Mouse (Mus musculus): Measurements from ENCODE around the gene Pip4k2b. TPM values are rescaled to one million over a fixed set of nuclear protein-coding genes. Genes with fewer than 3 reads are reported as not detected.

Pip4k2b gene
- total and polyA plus RNA-seq, 2 experiments from 2014 or later, result 5.2 to 166 TPM

GRCm38 (mm10) chr11:97701581-97702392 lies 42.7 kb downstream of the Pip4k2b start:
- H3K9ac ChIP-seq (replicated peaks; ENCODE audit: low read length, poor library complexity, severe bottlenecking), result 0 out of 2 replicates have a peak overlapping the region, but pooled peaks have one; percentile 4
- DNase-seq (ENCODE audit: low spot score) (no peak), ATAC-seq (ENCODE audit: low FRiP score) (no peak)
- peak overlapping the region; percentile 81 for H3K27ac ChIP-seq (ENCODE audit: low read depth, low read length)
- WGBS, result 40% methylated on average over 15 of the region's 15 CpGs
- peaks cover 15% of the 10 kb centered on the region for H3K4me1 ChIP-seq (ENCODE audit: insufficient read depth, low read length)
- H3K9me3 ChIP-seq (ENCODE audit: low read length), result no peaks in the 10 kb centered on the region
- peak overlapping the region; percentile 83 for H3K4me2 ChIP-seq (ENCODE audit: low read depth, low read length, poor library complexity, severe bottlenecking)
- H3K36me3 ChIP-seq (ENCODE audit: insufficient read depth, low read length), result peaks cover 9% of the 10 kb centered on the region
- no peak for TF ChIP-seq CTCF (IDR thresholded peaks at IDR 0.05)
- H3K27me3 ChIP-seq (ENCODE audit: insufficient read depth, low read length), result no peaks in the 10 kb centered on the region
- peak overlapping the region; percentile 83; the same call in 1 of the 2 replicates for H3K4me3 ChIP-seq (ENCODE audit: low read depth, low read length)

GRCm38 (mm10) chr11:97700746-97701580 lies 43.5 kb downstream of the Pip4k2b start:
- H3K4me1 ChIP-seq (ENCODE audit: insufficient read depth, low read length), result peaks cover 23% of the 10 kb centered on the region

GRCm38 (mm10) chr11:97700003-97700745 lies 44.3 kb downstream of the Pip4k2b start, which contains the start of gene Pcgf2:
Gene Pcgf2 (minus strand): TSS chr11:97700497.
- Histone ChIP-seq H3K4me2 (ENCODE audit: low read depth, low read length, poor library complexity, severe bottlenecking) (peak within 1 kb of the TSS; percentile 83), H3K36me3 (ENCODE audit: insufficient read depth, low read length) (no peaks in the 10 kb centered on the region), H3K9me3 (ENCODE audit: low read length) (no peaks in the 10 kb centered on the region), H3K27ac (ENCODE audit: low read depth, low read length) (peak within 1 kb of the TSS; percentile 98), H3K9ac (replicated peaks; ENCODE audit: low read length, poor library complexity, severe bottlenecking) (peak within 1 kb of the TSS; percentile 98), H3K27me3 (ENCODE audit: insufficient read depth, low read length) (no peaks in the 10 kb centered on the region), H3K4me1 (ENCODE audit: insufficient read depth, low read length) (peaks cover 30% of the 10 kb centered on the region), H3K4me3 (ENCODE audit: low read depth, low read length) (peak within 1 kb of the TSS; percentile 83)
- no peak for TF ChIP-seq CTCF (IDR thresholded peaks at IDR 0.05)
- DNase-seq (ENCODE audit: low spot score), result peak; percentile 84
- under 1% methylated on average over 81 of the region's 85 CpGs for WGBS
- no peak for ATAC-seq (ENCODE audit: low FRiP score)

More at GRCm38 (mm10) chr11:97700746-97701580, 43.5 kb downstream of the Pip4k2b start:
- H3K4me3 ChIP-seq (ENCODE audit: low read depth, low read length), result peak overlapping the region; percentile 83
- peaks cover under 1% of the 10 kb centered on the region; the same call in 1 of the 2 replicates for H3K36me3 ChIP-seq (ENCODE audit: insufficient read depth, low read length)
- no peaks in the 10 kb centered on the region for H3K27me3 ChIP-seq (ENCODE audit: insufficient read depth, low read length)
- H3K9ac ChIP-seq (replicated peaks; ENCODE audit: low read length, poor library complexity, severe bottlenecking), result peak overlapping the region; percentile 98
- H3K4me2 ChIP-seq (ENCODE audit: low read depth, low read length, poor library complexity, severe bottlenecking), result peak overlapping the region; percentile 83
- DNase-seq (ENCODE audit: low spot score) (peak; percentile 44), ATAC-seq (ENCODE audit: low FRiP score) (no peak)
- WGBS, result 18% methylated on average over 30 of the region's 30 CpGs
- no peaks in the 10 kb centered on the region for H3K9me3 ChIP-seq (ENCODE audit: low read length)
- peak overlapping the region; percentile 98 for H3K27ac ChIP-seq (ENCODE audit: low read depth, low read length)
- no peak for TF ChIP-seq CTCF (IDR thresholded peaks at IDR 0.05)

GRCm38 (mm10) chr11:97699626-97700002 lies 44.9 kb downstream of the Pip4k2b start:
- WGBS, result 0% methylated on average over 6 of the region's 9 CpGs
- H3K4me1 ChIP-seq (ENCODE audit: insufficient read depth, low read length), result peaks cover 36% of the 10 kb centered on the region
- H3K27ac ChIP-seq (ENCODE audit: low read depth, low read length), result peak overlapping the region; percentile 98
- no peak for TF ChIP-seq CTCF (IDR thresholded peaks at IDR 0.05)
- DNase-seq (ENCODE audit: low spot score) (peak; percentile 97), ATAC-seq (ENCODE audit: low FRiP score) (peak; percentile 15; the same call in 1 of the 2 replicates)
- no peaks in the 10 kb centered on the region for H3K9me3 ChIP-seq (ENCODE audit: low read length)
- no peaks in the 10 kb centered on the region for H3K27me3 ChIP-seq (ENCODE audit: insufficient read depth, low read length)
- peak overlapping the region; percentile 83 for H3K4me2 ChIP-seq (ENCODE audit: low read depth, low read length, poor library complexity, severe bottlenecking)
- no peaks in the 10 kb centered on the region for H3K36me3 ChIP-seq (ENCODE audit: insufficient read depth, low read length)
- H3K4me3 ChIP-seq (ENCODE audit: low read depth, low read length), result peak overlapping the region; percentile 83
- peak overlapping the region; percentile 98 for H3K9ac ChIP-seq (replicated peaks; ENCODE audit: low read length, poor library complexity, severe bottlenecking)

GRCm38 (mm10) chr11:97698741-97699611 lies 45.5 kb downstream of the Pip4k2b start:
- under 1% methylated on average over 47 of the region's 63 CpGs for WGBS
- Histone ChIP-seq H3K9ac (replicated peaks; ENCODE audit: low read length, poor library complexity, severe bottlenecking) (peak overlapping the region; percentile 98), H3K9me3 (ENCODE audit: low read length) (no peaks in the 10 kb centered on the region), H3K4me2 (ENCODE audit: low read depth, low read length, poor library complexity, severe bottlenecking) (peak overlapping the region; percentile 83), H3K4me1 (ENCODE audit: insufficient read depth, low read length) (peaks cover 34% of the 10 kb centered on the region), H3K27ac (ENCODE audit: low read depth, low read length) (peak overlapping the region; percentile 98), H3K27me3 (ENCODE audit: insufficient read depth, low read length) (no peaks in the 10 kb centered on the region), H3K4me3 (ENCODE audit: low read depth, low read length) (peak overlapping the region; percentile 83), H3K36me3 (ENCODE audit: insufficient read depth, low read length) (no peaks in the 10 kb centered on the region)
- TF ChIP-seq CTCF (IDR thresholded peaks at IDR 0.05), result peak; percentile 60
- ATAC-seq (ENCODE audit: low FRiP score) (no peak), DNase-seq (ENCODE audit: low spot score) (peak; percentile 74)
